Mouse (Mus musculus): ENCODE data around the gene Phykpl. TPM values are rescaled to one million over a fixed set of nuclear protein-coding genes. Genes with fewer than 3 reads are reported as not detected.
"Not testable (repeated sequence)": the region's sequence is repeated elsewhere in the genome, so short reads cannot be mapped to it uniquely, and the experiment has no call there.

Gene Phykpl
- total RNA-seq, 1 experiment from 2014 or later: 16.1 TPM

DNA sequence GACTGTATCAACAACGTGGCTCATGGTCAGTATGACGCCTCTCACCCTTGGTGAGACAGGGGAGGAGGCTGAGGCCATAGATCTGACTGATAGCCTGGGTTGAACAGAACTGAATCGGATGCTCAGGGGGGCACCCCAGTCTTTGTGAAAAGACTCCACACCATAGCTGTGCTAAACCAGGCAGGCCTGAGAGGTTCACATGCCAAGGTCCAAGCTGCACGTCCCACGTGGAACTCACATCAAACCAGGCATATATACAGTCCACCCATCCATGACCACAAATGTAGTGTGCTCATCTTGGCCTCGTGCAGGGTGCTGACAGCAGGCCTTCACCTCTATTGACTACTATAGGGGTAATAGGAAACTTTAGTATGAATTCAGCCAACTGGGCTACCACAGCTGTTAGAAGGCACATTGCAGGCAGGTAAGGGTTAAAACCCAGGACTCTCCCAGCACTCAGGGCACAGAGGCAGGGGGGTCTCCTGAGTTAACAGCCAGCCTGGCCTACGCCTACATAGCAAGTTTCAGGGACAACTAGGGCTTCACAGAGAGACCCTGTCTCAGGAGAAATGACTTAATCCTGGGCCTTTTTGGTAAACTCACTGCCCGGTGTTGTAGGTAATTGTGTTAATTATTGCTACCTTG is 1.2 kb downstream of the Phykpl start:
- ATAC-seq (replicated peaks; ENCODE audit: low read depth, poor library complexity, severe bottlenecking): no peak

DNA sequence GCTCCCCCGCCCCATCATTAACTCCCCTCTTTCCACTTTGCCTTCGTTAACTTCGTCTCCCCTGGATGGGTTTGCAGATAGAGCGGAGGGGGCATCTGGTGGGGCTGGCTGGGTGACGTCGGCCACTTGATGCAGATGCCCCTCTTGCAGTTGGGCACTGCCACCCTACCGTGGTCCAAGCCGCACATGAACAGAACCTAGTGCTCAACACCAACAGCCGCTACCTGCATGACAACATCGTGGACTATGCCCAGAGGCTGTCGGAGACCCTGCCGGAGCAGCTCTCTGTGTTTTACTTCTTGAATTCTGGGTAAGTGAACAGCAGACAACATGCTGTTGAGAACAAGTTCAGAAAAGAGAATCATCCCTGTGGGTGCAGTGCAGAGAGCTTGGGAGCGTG is 1.9 kb downstream of the Phykpl start:
- ATAC-seq (replicated peaks; ENCODE audit: low read depth, poor library complexity, severe bottlenecking): no peak

DNA sequence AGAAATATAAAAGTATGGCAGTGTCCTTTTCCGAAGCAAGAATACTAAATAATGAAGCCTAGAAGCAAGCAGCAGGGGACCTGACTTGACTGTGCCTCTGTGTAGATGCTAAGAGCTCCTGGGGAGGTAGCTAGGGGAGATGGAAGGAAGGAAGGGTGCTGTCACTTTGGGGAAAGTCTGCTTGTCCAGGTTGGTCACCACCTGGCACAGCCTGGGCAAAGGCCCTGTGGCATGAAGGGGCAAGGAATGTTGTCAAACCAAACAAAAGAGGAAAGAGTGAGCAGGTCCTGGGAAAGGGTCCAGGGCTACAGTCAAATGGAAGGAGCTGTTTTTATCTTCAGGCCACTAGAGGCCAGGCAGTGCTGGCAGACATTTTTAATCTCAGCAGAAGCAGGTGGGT is 2.5 kb downstream of the Phykpl start:
- no peak for ATAC-seq (replicated peaks; ENCODE audit: low read depth, poor library complexity, severe bottlenecking)

DNA sequence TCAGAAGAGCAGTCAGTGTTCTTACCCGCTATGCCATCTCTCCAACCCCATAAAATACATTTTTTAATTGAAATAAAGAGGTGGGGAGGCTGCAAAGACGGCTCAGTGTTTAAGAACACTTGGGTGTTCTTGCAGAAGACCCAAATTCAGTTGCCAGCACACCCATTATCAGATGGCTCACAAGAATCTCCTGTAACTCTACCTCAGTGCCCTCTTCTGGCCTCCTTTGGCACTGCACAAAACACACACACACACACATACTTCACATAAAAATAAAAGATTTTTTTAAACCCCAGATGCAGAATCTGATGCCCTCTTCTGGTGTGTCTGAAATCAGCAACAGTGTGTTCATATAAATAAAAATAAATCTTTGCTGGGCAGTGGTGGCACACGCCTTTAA is 4.3 kb downstream of the Phykpl start:
- no peak for ATAC-seq (replicated peaks; ENCODE audit: low read depth, poor library complexity, severe bottlenecking)

DNA sequence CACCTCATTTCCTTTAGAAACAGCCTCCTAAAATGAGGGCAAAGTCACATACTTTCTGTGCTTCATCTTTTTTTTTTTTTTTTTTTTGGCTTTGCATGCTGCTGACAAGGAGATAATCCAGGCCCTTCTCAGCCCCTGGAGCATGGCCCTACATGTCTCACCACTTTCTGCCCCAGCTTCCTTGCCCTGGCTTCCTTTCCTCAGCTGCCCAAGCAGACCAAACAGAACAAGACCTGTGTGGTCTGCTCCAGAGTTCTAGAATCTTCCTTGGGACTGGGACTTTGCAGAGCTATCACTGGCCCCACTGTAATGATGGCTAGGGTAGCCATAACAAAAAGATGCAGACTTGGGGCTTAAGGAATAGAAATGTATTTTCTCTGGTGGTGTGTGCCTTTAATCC is 5.4 kb downstream of the Phykpl start:
- no peak for ATAC-seq (replicated peaks; ENCODE audit: low read depth, poor library complexity, severe bottlenecking)

DNA sequence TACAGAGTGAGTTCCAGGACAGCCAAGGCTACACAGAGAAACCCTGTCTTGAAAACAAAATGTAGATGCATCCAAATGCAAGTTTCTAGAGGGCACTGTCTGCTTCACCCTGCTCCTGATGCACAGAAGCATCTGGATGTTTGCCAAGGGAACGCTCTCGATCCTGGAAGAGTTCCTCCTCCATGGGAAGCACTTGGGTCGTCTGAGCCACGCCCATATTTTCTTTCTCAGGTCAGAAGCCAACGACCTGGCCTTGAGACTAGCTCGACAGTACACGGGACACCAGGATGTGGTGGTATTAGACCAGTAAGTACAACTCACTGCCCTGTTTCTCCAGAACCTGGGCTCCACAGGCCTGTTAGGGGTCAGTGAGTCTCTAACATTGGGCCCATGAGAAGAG is 6.6 kb downstream of the Phykpl start:
- ATAC-seq (replicated peaks; ENCODE audit: low read depth, poor library complexity, severe bottlenecking): no peak

DNA sequence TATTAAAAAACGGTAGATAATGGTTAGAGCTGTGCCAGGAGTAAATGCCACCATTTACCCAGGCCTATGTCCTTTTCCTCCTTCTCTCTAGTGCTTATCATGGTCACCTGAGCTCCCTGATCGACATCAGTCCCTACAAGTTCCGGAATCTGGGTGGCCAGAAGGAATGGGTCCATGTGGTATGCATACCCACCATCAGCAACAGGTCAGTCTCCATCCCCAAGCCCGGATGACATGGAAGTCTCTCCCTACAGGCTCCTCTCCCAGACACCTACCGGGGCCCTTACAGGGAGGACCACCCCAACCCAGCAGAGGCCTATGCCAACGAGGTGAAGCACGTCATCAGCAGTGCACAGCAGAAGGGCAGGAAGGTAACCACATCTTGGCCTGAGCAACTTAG is 7.4 kb downstream of the Phykpl start:
- ATAC-seq (replicated peaks; ENCODE audit: low read depth, poor library complexity, severe bottlenecking): no peak

DNA sequence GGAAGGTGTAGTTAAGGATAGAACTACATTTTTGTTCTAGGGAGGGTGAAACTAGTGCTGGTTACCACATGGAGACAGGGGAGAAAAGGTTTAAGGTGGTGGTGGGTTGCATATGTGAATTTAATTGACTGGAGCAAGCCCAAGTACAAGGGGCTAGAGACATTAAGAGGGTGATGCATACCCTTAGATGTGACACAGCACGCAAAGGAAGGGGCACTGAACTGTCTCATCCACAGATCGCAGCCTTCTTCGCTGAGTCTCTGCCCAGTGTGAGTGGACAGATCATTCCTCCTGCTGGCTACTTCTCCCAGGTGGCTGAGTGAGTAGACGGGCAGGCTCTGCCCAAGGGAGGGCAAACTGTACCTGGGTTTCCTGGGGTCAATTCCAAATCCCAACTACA is 8.8 kb downstream of the Phykpl start:
- no peak for ATAC-seq (replicated peaks; ENCODE audit: low read depth, poor library complexity, severe bottlenecking)

DNA sequence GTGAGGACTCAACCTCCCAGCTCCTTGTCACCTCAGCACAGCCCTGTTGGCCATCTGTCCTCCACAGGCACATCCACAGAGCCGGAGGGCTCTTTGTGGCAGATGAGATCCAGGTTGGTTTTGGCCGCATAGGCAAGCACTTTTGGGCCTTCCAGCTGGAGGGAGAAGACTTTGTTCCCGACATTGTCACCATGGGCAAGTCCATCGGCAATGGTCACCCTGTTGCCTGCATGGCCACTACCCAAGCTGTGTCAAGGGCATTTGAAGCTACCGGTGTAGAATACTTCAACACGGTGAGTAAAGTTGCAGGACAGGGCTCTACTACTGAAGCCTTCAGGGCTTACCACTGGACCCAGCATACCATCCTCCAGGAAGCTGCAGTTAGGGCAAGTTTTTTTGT is 9.3 kb downstream of the Phykpl start:
- no peak for ATAC-seq (replicated peaks; ENCODE audit: low read depth, poor library complexity, severe bottlenecking)

DNA sequence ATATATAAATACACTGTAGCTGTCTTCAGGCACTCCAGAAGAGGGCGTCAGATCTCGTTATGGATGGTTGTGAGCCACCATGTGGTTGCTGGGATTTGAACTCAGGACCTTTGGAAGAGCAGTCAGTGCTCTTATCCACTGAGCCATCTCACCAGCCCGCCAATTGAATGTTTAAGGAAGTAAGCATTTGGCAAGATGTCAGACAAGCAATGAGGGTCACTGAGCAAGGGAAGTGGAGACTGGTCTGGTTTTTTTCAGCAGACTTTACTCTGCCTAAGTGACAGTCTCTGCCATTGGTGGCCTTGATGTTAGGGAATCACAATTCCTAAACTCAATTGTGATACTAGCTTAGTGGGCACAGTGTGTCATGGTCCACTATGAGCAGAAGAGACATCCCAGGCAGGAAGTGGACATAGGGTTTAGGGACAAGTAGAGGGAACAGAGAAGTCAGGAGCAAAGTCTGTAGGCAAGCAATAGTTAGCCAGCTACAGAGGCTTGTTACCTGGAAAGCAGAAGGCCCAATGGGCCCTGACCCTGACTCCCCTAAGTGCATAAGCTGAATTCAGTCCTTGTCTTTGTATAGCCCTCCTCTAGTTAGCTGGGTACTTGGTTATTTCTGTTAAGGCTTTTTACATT is 10.3 kb downstream of the Phykpl start:
- peak; percentile 45 for ATAC-seq (replicated peaks; ENCODE audit: low read depth, poor library complexity, severe bottlenecking)

DNA sequence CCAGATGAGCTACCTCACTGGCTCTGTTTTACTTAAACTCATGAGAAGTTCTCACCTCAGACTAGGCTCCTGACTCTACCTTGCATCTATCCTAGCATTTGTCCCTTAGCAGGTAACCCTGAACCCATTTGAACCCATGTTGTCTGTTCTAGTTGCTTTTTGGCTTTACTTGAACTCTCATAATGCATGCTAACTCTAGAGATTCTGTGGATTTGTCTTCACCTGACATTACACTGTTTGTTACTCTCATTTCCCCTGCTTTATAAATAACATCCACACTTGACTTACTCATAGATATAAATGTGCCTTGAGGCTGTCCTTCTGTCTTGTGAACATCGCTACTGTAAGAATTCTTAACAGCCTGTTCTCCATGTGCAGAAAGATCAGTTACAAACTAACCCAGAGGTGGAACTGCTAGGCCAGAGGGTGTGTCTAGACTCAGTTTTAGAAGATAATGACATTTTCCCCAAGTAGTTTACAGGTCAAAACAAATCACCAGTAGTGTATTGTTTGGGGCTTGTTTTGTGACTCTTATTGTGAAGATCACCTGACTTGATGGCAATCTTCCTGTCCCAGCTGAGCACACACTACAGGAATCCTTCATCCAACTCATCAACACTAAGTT is 11.0 kb downstream of the Phykpl start:
- no peak for ATAC-seq (replicated peaks; ENCODE audit: low read depth, poor library complexity, severe bottlenecking)

DNA sequence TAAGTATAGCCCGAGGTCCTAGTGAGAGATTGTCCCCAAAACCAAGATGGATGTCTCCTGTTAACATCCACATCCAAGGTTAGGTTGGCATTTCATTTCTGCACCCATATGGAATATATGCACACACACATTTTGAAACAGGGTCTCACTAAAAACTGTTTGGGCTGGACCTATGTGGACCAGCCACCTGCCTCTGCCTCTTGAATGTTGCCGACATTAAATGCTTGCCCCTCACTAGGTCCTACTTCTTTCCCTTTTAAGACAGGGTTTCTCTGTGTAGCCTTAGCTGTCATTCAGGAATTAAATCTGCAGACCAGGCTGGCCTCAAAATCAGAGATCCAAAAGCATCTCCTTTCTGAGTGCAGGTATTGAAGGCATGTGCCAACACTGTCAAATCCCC is 13.0 kb downstream of the Phykpl start:
- ATAC-seq (replicated peaks; ENCODE audit: low read depth, poor library complexity, severe bottlenecking): no peak

DNA sequence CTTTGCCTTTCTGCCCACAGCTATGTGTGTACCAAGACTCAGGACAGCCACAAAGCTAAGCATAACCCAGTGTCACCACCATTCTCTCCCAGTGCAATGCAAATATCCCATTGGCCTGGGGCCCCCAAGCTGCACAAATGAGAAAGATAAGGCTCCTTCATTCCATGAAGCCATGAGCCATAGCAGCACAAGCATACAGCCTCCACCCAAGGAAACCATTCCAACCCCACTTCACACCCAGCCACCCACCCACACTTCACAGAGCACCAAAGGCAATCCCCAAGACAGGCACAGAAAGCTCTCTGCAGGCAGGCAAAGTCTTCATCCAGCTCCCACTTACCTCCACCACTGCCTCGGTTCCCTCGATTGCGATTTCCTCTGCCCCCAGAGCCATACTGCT is 17.7 kb downstream of the Phykpl start:
- no peak for ATAC-seq (replicated peaks; ENCODE audit: low read depth, poor library complexity, severe bottlenecking)

DNA sequence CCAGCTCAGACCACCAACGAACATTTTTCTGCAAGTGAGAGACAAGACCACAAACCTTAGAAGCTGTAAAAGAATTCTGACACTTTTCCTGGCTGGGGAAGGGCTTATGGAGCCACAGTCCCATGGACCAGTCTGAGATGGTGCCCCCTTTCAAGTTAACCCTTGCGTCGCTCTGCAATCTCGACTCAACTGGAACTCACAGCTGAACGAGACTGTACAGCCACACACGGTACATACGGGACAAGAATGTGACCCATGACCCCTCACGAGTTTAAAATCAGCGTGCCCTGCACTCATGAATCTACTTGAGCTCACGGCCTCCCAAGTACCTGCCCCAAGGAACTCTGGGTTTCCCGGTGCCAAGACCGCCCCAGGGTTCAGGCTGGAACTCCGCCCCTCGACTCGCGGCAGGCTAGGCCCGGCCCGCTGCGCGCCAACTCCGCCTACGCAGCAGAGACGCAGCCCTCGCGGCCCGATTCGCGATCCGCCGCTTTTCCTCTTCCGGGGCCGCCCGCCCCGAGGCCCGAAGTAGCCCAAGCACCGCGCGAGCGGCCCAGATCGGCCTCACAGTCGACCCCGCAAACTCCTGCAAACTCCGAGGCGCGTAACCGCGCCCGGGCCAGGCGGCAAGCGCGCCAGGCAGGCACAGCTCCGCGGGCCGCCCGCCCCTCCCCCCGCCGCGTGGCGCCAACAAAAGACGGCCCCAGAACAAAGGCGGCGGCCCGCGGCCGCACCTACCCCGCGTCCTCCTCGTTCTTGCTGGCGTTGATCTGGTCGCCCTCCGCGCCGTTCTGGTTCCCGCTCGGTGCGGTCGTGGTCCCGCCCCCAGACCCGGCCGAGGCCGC is 21.3 kb downstream of the Phykpl start:
- peak; percentile 27 for ATAC-seq (replicated peaks; ENCODE audit: low read depth, poor library complexity, severe bottlenecking)

DNA sequence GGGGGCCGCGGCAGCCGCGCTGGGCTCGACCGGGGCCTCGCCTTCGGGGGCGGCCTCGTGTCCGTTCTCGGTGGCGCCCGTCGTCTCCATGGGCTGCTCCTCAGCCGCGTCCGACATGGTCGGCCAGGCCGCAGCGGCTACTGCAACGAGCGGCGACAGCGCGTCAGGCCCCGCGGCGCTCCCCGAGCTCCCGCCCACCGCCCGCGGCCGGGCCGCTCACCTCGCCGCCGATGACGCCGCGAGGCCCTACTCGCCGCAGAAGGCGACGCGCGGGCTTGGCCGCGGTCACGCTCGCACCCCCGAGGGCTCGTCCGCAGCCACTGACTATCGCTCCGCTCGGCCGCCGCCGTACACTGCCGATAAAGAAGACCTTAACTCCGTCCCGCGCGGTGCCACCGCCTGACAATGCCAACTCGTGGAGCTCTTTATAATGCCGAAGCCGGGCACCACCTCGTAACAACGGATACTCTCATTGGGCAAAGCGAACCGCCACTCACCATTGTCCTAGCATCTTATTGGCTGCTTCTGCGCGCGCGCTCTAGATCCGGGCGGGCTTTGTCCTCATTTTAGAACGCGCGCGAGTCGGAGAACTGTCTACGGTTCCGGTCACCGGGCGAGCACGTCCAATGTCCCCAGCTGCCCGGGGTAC is 22.0 kb downstream of the Phykpl start, which contains the start of gene Hnrnpab:
Gene Hnrnpab, minus strand, starts transcription at position 401 of the 649 bp plus-strand sequence.
- peak; percentile 86 for ATAC-seq (replicated peaks; ENCODE audit: low read depth, poor library complexity, severe bottlenecking)

DNA sequence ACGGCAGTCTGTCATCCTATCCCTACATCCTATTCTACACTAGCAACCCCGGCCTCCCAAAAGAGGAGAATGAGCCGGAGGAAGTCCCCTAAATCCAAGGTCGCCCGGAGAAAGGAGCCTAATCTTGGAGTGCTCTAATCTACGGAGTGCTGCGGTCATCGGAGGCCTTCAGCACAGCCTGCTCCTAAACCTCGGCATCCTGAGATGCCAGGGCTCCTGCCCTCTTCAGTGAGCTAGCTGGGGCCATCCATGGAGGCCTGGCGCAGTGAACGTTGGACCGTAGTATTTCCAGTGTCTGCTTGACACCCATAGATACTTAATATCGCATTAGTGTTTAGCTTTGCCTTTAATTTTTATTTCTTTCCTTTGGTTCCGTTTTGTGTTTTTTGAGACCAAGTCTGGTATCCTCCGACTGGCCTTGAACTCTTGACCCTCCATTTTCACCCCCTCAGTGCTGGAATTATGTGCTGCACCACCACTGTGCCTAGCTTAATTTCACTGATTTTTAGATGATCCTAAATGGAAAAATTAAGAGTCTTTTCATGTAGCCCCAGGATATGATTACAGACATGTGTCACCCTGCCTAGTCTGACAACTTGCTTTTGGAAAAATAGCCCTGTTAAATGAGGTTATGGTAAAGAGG is 22.7 kb downstream of the Phykpl start:
- ATAC-seq (replicated peaks; ENCODE audit: low read depth, poor library complexity, severe bottlenecking): peak; percentile 37

DNA sequence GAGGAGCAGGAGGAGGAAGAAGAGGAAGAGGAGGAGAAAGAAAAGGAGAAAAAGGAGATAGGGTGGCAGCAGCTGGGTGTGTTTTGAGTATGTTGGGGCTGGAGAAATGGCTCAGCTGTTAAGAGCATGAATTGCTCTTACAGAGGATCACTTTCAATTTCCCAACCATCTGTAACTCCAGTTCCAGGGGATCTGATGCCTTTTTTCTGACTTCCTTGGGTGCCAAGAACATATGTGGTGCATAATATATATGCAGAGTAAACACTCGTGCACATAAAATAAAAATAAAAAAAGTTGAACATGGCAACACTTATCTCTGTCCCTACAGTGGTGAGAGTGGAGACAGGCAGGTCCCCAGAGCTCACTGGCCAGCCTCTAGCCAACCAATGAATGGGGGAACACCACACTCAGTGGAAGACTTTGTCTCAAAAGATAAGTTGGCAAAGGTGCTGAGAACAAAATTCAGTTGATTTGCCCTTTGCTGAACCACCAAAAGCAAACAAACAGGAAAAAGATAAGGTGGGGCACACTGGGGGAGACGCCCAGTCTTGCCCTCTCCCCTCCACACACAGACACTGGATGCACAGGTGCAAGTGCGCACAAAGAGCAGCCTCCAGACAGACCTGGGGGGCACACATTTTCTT is 24.8 kb downstream of the Phykpl start:
- peak; percentile 30; the same call in 1 of the 2 replicates for ATAC-seq (replicated peaks; ENCODE audit: low read depth, poor library complexity, severe bottlenecking)

DNA sequence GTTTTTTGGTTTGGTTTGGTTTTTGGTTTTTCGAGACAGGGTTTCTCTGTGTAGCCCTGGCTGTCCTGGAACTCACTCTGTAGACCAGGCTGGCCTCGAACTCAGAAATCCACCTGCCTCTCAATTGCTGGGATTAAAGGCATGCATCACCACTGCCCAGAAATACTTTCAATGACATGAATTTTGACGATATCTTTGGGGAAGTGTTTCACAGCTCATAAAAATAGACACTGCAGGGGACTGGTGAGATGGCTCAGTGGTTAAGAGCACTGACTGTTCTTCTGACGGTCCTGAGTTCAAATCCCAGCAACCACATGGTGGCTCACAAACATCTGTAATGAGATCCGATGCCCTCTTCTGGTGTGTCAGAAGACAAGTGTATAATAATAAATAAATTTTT is 25.4 kb downstream of the Phykpl start:
- not testable (repeated sequence) for ATAC-seq (replicated peaks; ENCODE audit: low read depth, poor library complexity, severe bottlenecking)

DNA sequence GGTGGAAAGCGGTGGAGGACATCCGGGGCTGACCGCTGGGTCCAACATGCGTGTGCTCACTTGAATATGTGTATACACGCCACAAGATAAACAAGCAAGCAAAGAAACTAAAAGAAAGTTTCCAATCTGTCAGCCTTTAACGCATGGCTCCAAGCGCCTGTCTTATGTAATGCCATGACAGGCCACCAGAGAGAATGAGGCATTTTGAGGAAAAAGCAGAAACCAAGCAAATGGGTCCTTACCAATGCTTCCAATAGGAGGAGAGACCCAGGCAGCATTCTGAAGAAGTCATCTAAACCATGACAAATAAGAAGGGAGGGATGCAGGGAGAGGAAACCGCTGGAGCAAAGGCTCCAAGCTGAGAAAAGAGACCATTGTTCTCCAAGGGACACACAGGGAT is 29.7 kb downstream of the Phykpl start:
- ATAC-seq (replicated peaks; ENCODE audit: low read depth, poor library complexity, severe bottlenecking): no peak

Data from common myeloid progenitor, adult 5-6 weeks (primary cell).